Mouse (Mus musculus) midbrain, embryonic 15.5 days (tissue): ENCODE results near the gene Arvcf. TPM values are rescaled to one million over a fixed set of nuclear protein-coding genes. Genes with fewer than 3 reads are reported as not detected.

ENCODE experiments used
- ATAC-seq: fragments of 200-750 bp; cut with Nextera tagmentation; replicated peaks from 2 replicates; pipeline ENCODE4 v1.8.0; 2017; ENCODE audit warnings: moderate TSS enrichment
- H3K27ac ChIP-seq: fragments of 300-500 bp; sonication (generic); 2 replicates; pipeline ENCODE4 v1.5.1; 2015; ENCODE audit warnings: mild to moderate bottlenecking, inconsistent platforms
- H3K27me3 ChIP-seq: fragments of 300-500 bp; sonication (generic); replicated peaks from 2 replicates; pipeline ENCODE4 v1.6.1; 2015; ENCODE audit warnings: inconsistent platforms
- H3K36me3 ChIP-seq: fragments of 300-500 bp; sonication (generic); replicated peaks from 2 replicates; pipeline ENCODE4 v1.6.1; 2015; ENCODE audit warnings: inconsistent platforms
- H3K4me1 ChIP-seq: fragments of 300-500 bp; sonication (generic); 2 replicates; pipeline ENCODE4 v1.6.1; 2015; ENCODE audit warnings: inconsistent platforms
- H3K4me2 ChIP-seq: fragments of 300-500 bp; sonication (generic); 2 replicates; pipeline ENCODE4 v1.6.1; 2015; ENCODE audit warnings: inconsistent platforms, mild to moderate bottlenecking, moderate library complexity
- H3K4me3 ChIP-seq: fragments of 300-500 bp; sonication (generic); 2 replicates; pipeline ENCODE4 v1.5.1; 2015; ENCODE audit warnings: mild to moderate bottlenecking, inconsistent platforms
- H3K9ac ChIP-seq: fragments of 300-500 bp; sonication (generic); 2 replicates; pipeline ENCODE4 v1.6.1; 2015; ENCODE audit warnings: mild to moderate bottlenecking, inconsistent platforms
- H3K9me3 ChIP-seq: fragments of 300-500 bp; sonication (generic); 2 replicates; pipeline ENCODE4 v1.6.1; 2016; ENCODE audit warnings: inconsistent platforms
- WGBS: fragments of 180-500 bp; shearing (Covaris S2); methylation state at CpG from one replicate; pipeline ENCODE4 v1.1.7; 2015; ENCODE audit warnings: mixed read lengths; 5-methylcytosine and 5-hydroxymethylcytosine counted together
- polyA plus RNA-seq: library from polyadenylated mRNA; unstranded; fragments of >200 nt; fragmentation: Nextera tagmentation; extraction: Ambion mirVana; gene quantifications from 2 replicates; pipeline ENCODE4 v1.2.1, GENCODE M21; 2015

Gene Arvcf
- polyA plus RNA-seq, 1 experiment from 2014 or later: 94.4 TPM

- H3K27me3 ChIP-seq: no peaks in the 10 kb centered on the region
- no peak overlapping the region for H3K9ac ChIP-seq
- 67% methylated on average over 6 of the region's 6 CpGs for WGBS
- H3K4me3 ChIP-seq: no peak overlapping the region
- no peak overlapping the region for H3K4me2 ChIP-seq
- no peak for ATAC-seq
- H3K27ac ChIP-seq: no peak overlapping the region
- H3K9me3 ChIP-seq: no peaks in the 10 kb centered on the region
- H3K4me1 ChIP-seq: no peaks in the 10 kb centered on the region
- H3K36me3 ChIP-seq: no peaks in the 10 kb centered on the region; the same call in 1 of the 2 replicates
Measured at GRCm38 (mm10) chr16:18360151-18360805, 12.3 kb downstream of the Arvcf start.

GRCm38 (mm10) chr16:18362948-18363347 lies 15.0 kb downstream of the Arvcf start:
- Histone ChIP-seq H3K4me3 (no peak overlapping the region), H3K9ac (no peak overlapping the region), H3K27me3 (no peaks in the 10 kb centered on the region), H3K9me3 (no peaks in the 10 kb centered on the region), H3K4me1 (no peaks in the 10 kb centered on the region), H3K36me3 (no peaks in the 10 kb centered on the region; the same call in 1 of the 2 replicates), H3K4me2 (no peak overlapping the region), H3K27ac (no peak overlapping the region)
- WGBS: 84% methylated on average over 8 of the region's 8 CpGs
- ATAC-seq: no peak

GRCm38 (mm10) chr16:18366849-18367248 lies 18.9 kb downstream of the Arvcf start:
- no peak overlapping the region for H3K4me3 ChIP-seq
- no peaks in the 10 kb centered on the region; the same call in 1 of the 2 replicates for H3K36me3 ChIP-seq
- no peaks in the 10 kb centered on the region for H3K4me1 ChIP-seq
- H3K9ac ChIP-seq: no peak overlapping the region
- ATAC-seq: no peak
- no peak overlapping the region for H3K27ac ChIP-seq
- H3K4me2 ChIP-seq: no peak overlapping the region
- no peaks in the 10 kb centered on the region for H3K27me3 ChIP-seq
- 93% methylated on average over 4 of the region's 4 CpGs for WGBS
- no peaks in the 10 kb centered on the region for H3K9me3 ChIP-seq

- Histone ChIP-seq H3K4me1 (no peaks in the 10 kb centered on the region), H3K9ac (no peak overlapping the region), H3K36me3 (no peaks in the 10 kb centered on the region), H3K4me2 (no peak overlapping the region), H3K9me3 (no peaks in the 10 kb centered on the region), H3K27ac (no peak overlapping the region), H3K4me3 (no peak overlapping the region), H3K27me3 (no peaks in the 10 kb centered on the region)
- no peak for ATAC-seq
- 94% methylated on average over 3 of the region's 3 CpGs for WGBS
Measured at GRCm38 (mm10) chr16:18370197-18370596, 22.2 kb downstream of the Arvcf start.

- H3K27me3 ChIP-seq: no peaks in the 10 kb centered on the region
- H3K27ac ChIP-seq: no peak overlapping the region
- H3K9me3 ChIP-seq: no peaks in the 10 kb centered on the region
- no peaks in the 10 kb centered on the region for H3K36me3 ChIP-seq
- no peak overlapping the region for H3K4me3 ChIP-seq
- H3K4me1 ChIP-seq: peaks cover 13% of the 10 kb centered on the region
- WGBS: 92% methylated on average over 4 of the region's 4 CpGs
- H3K9ac ChIP-seq: no peak overlapping the region
- ATAC-seq: no peak
- H3K4me2 ChIP-seq: no peak overlapping the region
Measured at GRCm38 (mm10) chr16:18373632-18374031, 25.6 kb downstream of the Arvcf start.

GRCm38 (mm10) chr16:18376297-18376954 lies 28.4 kb downstream of the Arvcf start:
- no peaks in the 10 kb centered on the region for H3K36me3 ChIP-seq
- peaks cover 40% of the 10 kb centered on the region for H3K4me1 ChIP-seq
- no peak overlapping the region for H3K4me3 ChIP-seq
- WGBS: 81% methylated on average over 7 of the region's 7 CpGs
- no peak overlapping the region for H3K4me2 ChIP-seq
- H3K27ac ChIP-seq: no peak overlapping the region
- no peaks in the 10 kb centered on the region for H3K27me3 ChIP-seq
- H3K9me3 ChIP-seq: no peaks in the 10 kb centered on the region
- ATAC-seq: no peak
- H3K9ac ChIP-seq: no peak overlapping the region

- no peaks in the 10 kb centered on the region for H3K27me3 ChIP-seq
- ATAC-seq: no peak
- no peaks in the 10 kb centered on the region for H3K9me3 ChIP-seq
- no peak overlapping the region for H3K4me3 ChIP-seq
- no peak overlapping the region for H3K9ac ChIP-seq
- no peak overlapping the region for H3K27ac ChIP-seq
- 26% methylated on average over 3 of the region's 3 CpGs for WGBS
- H3K4me1 ChIP-seq: peaks cover 48% of the 10 kb centered on the region
- H3K4me2 ChIP-seq: no peak overlapping the region
- no peaks in the 10 kb centered on the region for H3K36me3 ChIP-seq
Measured at GRCm38 (mm10) chr16:18377203-18377602, 29.2 kb downstream of the Arvcf start.

GRCm38 (mm10) chr16:18378489-18378888 lies 30.5 kb downstream of the Arvcf start:
- Histone ChIP-seq H3K36me3 (no peaks in the 10 kb centered on the region), H3K27ac (no peak overlapping the region), H3K9me3 (no peaks in the 10 kb centered on the region), H3K4me1 (peaks cover 52% of the 10 kb centered on the region), H3K4me3 (no peak overlapping the region), H3K9ac (no peak overlapping the region), H3K4me2 (no peak overlapping the region), H3K27me3 (no peaks in the 10 kb centered on the region)
- 26% methylated on average over 1 of the region's 1 CpGs for WGBS
- ATAC-seq: no peak

- no peak overlapping the region for H3K4me3 ChIP-seq
- ATAC-seq: peak; percentile 29; the same call in 1 of the 2 replicates
- peak overlapping the region; percentile 67 for H3K27ac ChIP-seq
- H3K9me3 ChIP-seq: no peaks in the 10 kb centered on the region
- H3K9ac ChIP-seq: no peak overlapping the region
- H3K4me1 ChIP-seq: peaks cover 55% of the 10 kb centered on the region
- H3K27me3 ChIP-seq: no peaks in the 10 kb centered on the region
- H3K4me2 ChIP-seq: no peak overlapping the region
- 47% methylated on average over 8 of the region's 8 CpGs for WGBS
- H3K36me3 ChIP-seq: no peaks in the 10 kb centered on the region
Measured at GRCm38 (mm10) chr16:18379338-18380001, 31.5 kb downstream of the Arvcf start.

GRCm38 (mm10) chr16:18380495-18381063 lies 32.6 kb downstream of the Arvcf start:
- no peaks in the 10 kb centered on the region for H3K27me3 ChIP-seq
- H3K36me3 ChIP-seq: no peaks in the 10 kb centered on the region
- H3K9me3 ChIP-seq: no peaks in the 10 kb centered on the region
- no peak overlapping the region for H3K9ac ChIP-seq
- H3K4me3 ChIP-seq: no peak overlapping the region
- peak; percentile 64 for ATAC-seq
- H3K4me2 ChIP-seq: no peak overlapping the region
- H3K4me1 ChIP-seq: peaks cover 55% of the 10 kb centered on the region
- H3K27ac ChIP-seq: peak overlapping the region; percentile 67
- WGBS: 9% methylated on average over 6 of the region's 6 CpGs

- Histone ChIP-seq H3K4me3 (no peak overlapping the region), H3K36me3 (no peaks in the 10 kb centered on the region), H3K4me2 (no peak overlapping the region), H3K27ac (peak overlapping the region; percentile 67), H3K9ac (no peak overlapping the region), H3K4me1 (peaks cover 54% of the 10 kb centered on the region), H3K27me3 (no peaks in the 10 kb centered on the region), H3K9me3 (no peaks in the 10 kb centered on the region)
- ATAC-seq: no peak; the same call in 1 of the 2 replicates
- 41% methylated on average over 6 of the region's 6 CpGs for WGBS
Measured at GRCm38 (mm10) chr16:18381621-18382258, 33.8 kb downstream of the Arvcf start.
